Mouse (Mus musculus): ENCODE data around the gene Dst. TPM values are rescaled to one million over a fixed set of nuclear protein-coding genes. Genes with fewer than 3 reads are reported as not detected.

The Dst gene
- polyA plus RNA-seq (2012; rRNA removed): 14.1 and 14.5 TPM in 2 replicates

DNA sequence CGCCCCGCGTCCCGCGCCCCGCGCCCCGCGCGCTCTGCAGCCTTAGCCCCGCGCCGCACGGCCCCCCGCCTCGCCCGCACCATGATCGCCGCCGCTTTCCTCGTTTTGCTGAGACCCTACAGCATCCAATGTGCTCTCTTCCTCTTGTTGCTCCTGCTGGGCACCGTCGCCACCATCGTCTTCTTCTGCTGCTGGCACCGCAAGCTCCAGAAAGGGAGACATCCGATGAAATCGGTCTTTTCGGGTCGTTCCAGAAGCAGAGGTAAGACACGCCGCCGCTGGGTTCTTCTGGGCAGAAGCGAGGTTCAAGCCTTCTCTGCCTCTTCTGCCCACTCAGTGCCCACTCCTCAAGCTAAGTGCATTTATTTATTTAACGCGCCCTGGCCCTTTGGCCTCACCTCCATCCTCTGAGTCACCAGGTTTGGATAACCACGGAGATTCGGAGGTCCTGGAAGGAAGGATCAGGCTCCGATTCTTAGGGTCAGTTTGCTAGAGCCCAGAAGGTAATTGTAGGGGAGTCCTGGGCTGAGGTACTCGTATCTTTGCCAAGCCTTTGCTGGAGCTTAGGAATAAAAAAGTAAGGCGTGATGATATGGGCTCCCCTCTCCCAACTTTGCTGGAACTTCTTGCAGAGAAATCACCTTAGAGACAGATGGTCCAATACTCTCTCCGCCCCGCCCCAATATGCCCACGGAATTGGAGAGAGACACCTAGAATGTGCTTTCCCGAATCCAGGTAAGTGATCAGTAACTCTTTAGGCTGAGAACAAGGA, at the start of gene Dst:
TSS of gene Dst (plus strand) at position 35 of the 772 bp plus-strand sequence.

DNA sequence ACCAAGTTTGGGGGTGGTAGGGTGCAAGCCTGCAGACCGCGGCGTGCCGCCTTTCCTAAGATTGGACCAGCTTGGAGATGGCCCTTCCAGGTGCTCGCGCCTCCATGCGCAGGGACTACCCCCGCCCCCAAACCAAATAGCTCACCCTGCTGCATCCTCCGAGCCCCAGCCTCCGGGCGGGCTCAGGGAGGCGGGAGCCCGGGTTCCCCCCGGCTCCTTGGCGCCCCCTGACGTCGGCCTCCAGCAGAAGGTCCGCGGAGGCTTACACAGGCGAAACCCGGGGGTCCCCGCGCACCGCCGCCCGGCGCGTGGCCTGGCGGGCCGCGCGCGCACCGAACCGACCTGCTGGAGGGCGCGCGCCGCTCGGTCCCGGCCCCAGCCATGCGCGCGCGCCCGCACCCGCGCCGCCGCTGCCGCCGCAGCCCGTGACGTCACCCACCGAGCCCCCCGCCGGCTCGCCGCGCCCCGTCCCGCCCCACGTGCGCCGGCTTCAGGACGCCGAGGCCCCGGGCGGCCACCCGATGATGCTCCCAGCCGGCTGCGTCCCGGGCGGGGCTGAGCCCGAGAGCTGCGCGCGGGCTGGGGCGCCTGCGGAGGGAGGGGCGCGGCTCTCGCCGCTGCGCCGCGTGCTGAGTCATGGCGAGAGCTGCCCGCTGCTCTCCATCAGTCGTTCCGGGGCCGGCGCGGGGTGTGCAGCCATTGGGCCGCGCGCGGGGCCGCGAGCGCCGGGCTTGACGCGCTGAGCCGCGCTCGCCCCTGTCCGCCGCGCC, 419 bp upstream of the Dst start, which contains the start of gene Bend6:
TSS of gene Bend6 (minus strand) at position 396 of the 770 bp plus-strand sequence.

Other genes with a start within 250 kb of the Dst start
- gene Prim2, start 238.4 kb upstream of the Dst start, polyA plus RNA-seq (2012; rRNA removed): 2.6 and 3.5 TPM in 2 replicates
- 7.1 and 7.9 TPM in 2 replicates for gene Rab23, start 188.3 kb upstream of the Dst start, polyA plus RNA-seq (2012; rRNA removed)
- 28.9 and 49.3 TPM in 2 replicates for gene Bag2, start 150.4 kb upstream of the Dst start, polyA plus RNA-seq (2012; rRNA removed)
- 0.52 and 1.0 TPM in 2 replicates for gene Zfp451, start 93.6 kb upstream of the Dst start, polyA plus RNA-seq (2012; rRNA removed)
- gene Bend6, start 409 bp upstream of the Dst start, polyA plus RNA-seq (2012; rRNA removed): 0.18 and 0.54 TPM in 2 replicates